Mouse (Mus musculus): Measurements from ENCODE around the gene Apobec4. TPM values are rescaled to one million over a fixed set of nuclear protein-coding genes. Genes with fewer than 3 reads are reported as not detected.

Apobec4 gene
- polyA plus RNA-seq, 1 experiment from 2014 or later: not detected

DNA sequence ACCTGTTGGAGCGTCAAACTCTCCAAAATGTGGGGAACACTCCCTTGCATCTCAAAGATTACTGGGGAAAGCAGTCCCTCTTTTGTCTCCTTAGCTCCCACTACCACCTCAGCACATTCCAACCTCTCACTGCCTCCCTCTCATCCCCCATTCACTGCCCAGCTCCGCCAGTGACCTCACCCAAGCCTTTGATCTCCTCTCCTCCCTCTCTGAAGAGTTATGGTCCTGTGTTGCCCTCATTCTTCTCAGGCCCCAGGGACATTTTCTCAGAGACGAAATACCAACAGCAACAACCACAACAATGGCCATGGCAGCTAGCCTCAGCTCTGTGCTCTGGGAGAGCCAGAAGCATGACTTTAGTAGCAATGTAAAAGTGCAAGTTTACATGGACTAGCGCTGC is 40.9 kb downstream of the Apobec4 start:
- H3K9ac ChIP-seq (ENCODE audit: low read length): no peak overlapping the region
- DNase-seq (ENCODE audit: low spot score) (no peak), ATAC-seq (replicated peaks; ENCODE audit: low FRiP score) (no peak)
- peaks cover 13% of the 10 kb centered on the region for H3K4me1 ChIP-seq (replicated peaks; ENCODE audit: control insufficient read depth, insufficient read depth, low read length)
- no peaks in the 10 kb centered on the region for H3K36me3 ChIP-seq (ENCODE audit: control insufficient read depth, insufficient read depth, low read length)
- H3K27me3 ChIP-seq (ENCODE audit: control insufficient read depth, insufficient read depth, low read length): no peaks in the 10 kb centered on the region
- H3K4me3 ChIP-seq (ENCODE audit: low read depth, low read length): no peak overlapping the region
- WGBS: 19% methylated on average over 4 of the region's 4 CpGs
- H3K27ac ChIP-seq (ENCODE audit: low read depth, low read length): no peak overlapping the region
- no peaks in the 10 kb centered on the region; the same call in 1 of the 2 replicates for H3K9me3 ChIP-seq (ENCODE audit: control insufficient read depth, low read length)
- no peak overlapping the region for H3K4me2 ChIP-seq (ENCODE audit: low read depth, low read length, severe bottlenecking)

DNA sequence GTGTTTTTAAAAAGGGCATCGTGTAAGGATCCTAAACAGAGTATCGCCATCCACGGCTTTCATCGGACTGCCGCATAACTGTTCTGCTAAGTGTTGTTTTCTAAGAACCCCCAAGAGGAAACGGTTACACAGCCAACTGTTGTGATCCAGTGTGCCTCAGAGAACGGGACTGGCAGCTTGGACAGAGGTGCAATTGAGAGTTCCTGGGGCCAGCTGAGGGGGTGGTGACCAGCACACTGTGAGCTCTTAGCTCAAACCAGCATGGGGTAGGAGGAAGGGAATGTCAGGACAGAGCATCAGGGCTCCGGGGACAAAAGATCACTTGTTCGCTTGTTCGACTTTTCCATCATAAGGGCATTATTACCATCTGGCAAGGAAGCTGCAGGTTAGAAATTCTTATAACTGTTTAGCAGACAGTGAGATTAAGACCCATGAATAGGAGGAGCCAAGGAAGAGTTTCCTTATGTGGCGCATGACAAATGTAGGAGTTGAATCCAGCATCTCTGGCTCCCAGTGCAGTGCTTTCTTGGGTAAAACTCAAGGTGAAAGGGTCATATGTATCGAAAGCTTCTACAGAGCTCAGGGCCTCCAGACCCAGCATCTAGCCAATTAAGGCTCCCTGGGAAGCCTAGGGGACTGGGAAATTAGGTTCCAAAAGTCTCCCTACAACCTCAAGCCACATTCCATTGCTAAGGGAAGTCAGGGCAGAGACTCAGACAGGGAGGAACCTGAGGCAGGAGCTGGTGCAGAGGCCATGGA is 42.6 kb downstream of the Apobec4 start:
- Histone ChIP-seq H3K9ac (ENCODE audit: low read length) (0 out of 2 replicates have a peak overlapping the region, but pooled peaks have one; percentile 2), H3K4me1 (replicated peaks; ENCODE audit: control insufficient read depth, insufficient read depth, low read length) (peaks cover 13% of the 10 kb centered on the region), H3K4me3 (ENCODE audit: low read depth, low read length) (no peak overlapping the region), H3K4me2 (ENCODE audit: low read depth, low read length, severe bottlenecking) (no peak overlapping the region; the same call in none of the 2 replicates), H3K27ac (ENCODE audit: low read depth, low read length) (no peak overlapping the region), H3K27me3 (ENCODE audit: control insufficient read depth, insufficient read depth, low read length) (no peaks in the 10 kb centered on the region), H3K9me3 (ENCODE audit: control insufficient read depth, low read length) (no peaks in the 10 kb centered on the region; the same call in 1 of the 2 replicates), H3K36me3 (ENCODE audit: control insufficient read depth, insufficient read depth, low read length) (no peaks in the 10 kb centered on the region)
- 12% methylated on average over 12 of the region's 12 CpGs for WGBS
- ATAC-seq (replicated peaks; ENCODE audit: low FRiP score) (peak; percentile 42), DNase-seq (ENCODE audit: low spot score) (no peak)

DNA sequence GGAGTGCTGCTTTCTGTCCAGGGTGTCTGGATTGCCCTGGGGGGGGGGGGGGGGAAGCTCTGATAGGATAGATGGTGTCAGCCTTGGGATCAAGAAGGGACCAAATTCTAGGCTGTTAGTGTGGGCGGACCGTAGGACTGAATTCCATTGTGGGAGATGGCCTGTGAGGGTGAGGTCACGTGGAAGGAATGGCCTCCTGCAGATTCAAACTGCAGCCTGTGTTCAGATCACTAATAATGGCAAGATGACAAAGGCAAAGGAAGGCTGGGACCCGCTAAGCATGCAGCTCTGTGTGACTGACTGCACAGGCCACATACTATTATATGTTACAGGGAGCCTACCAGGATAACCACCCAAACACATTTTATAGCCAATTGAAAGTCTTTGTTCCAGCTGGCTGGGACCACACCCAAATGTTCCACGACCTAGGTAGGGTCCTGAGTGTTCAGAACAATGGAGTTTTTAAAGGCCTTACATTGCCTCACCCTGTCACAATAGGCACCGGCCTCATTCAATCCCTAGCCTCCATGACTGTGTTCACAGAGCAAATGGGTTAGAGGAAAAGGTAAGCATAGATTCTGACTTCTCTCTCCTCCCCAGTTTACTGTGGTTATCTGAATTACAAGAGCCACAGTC is 43.3 kb downstream of the Apobec4 start:
- 12% methylated on average over 6 of the region's 6 CpGs for WGBS
- H3K9me3 ChIP-seq (ENCODE audit: control insufficient read depth, low read length): no peaks in the 10 kb centered on the region; the same call in 1 of the 2 replicates
- no peak for DNase-seq (ENCODE audit: low spot score)
- no peak overlapping the region for H3K27ac ChIP-seq (ENCODE audit: low read depth, low read length)
- ATAC-seq (replicated peaks; ENCODE audit: low FRiP score): peak; percentile 57
- H3K36me3 ChIP-seq (ENCODE audit: control insufficient read depth, insufficient read depth, low read length): no peaks in the 10 kb centered on the region
- no peak overlapping the region for H3K4me2 ChIP-seq (ENCODE audit: low read depth, low read length, severe bottlenecking)
- H3K4me1 ChIP-seq (replicated peaks; ENCODE audit: control insufficient read depth, insufficient read depth, low read length): peaks cover 13% of the 10 kb centered on the region
- no peak overlapping the region for H3K4me3 ChIP-seq (ENCODE audit: low read depth, low read length)
- H3K9ac ChIP-seq (ENCODE audit: low read length): no peak overlapping the region
- H3K27me3 ChIP-seq (ENCODE audit: control insufficient read depth, insufficient read depth, low read length): no peaks in the 10 kb centered on the region

DNA sequence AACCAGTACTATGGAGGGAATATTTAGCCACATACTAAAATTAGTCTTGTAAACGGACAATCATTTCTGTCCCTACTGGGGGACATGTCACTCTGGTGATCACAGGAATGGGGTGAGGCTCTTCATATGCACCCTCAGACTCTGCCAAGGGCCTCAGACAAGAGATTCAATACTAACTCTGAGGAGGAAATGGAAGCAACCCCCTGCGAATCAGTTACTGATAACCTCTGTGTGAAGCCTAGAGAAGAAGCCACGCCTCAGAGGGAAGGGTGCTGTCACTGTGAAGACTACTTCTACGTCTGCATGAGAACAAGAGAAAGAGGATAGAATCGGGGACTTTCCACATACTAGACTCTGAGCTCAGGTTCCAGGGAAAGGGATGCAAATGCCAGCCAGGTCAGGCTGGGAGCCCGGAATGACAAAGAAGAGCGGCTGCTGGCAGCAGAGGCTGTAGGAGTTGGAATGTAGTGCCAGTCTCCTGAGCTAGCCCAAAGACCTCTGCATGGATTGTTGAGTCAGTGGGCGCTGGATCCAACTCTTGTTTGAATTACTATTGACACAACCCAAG is 45.4 kb downstream of the Apobec4 start:
- WGBS: 77% methylated on average over 8 of the region's 8 CpGs
- no peak overlapping the region for H3K4me3 ChIP-seq (ENCODE audit: low read depth, low read length)
- H3K27me3 ChIP-seq (ENCODE audit: control insufficient read depth, insufficient read depth, low read length): no peaks in the 10 kb centered on the region
- no peak overlapping the region for H3K9ac ChIP-seq (ENCODE audit: low read length)
- DNase-seq (ENCODE audit: low spot score) (no peak), ATAC-seq (replicated peaks; ENCODE audit: low FRiP score) (no peak)
- H3K9me3 ChIP-seq (ENCODE audit: control insufficient read depth, low read length): no peaks in the 10 kb centered on the region; the same call in 1 of the 2 replicates
- no peak overlapping the region for H3K27ac ChIP-seq (ENCODE audit: low read depth, low read length)
- H3K36me3 ChIP-seq (ENCODE audit: control insufficient read depth, insufficient read depth, low read length): no peaks in the 10 kb centered on the region
- H3K4me1 ChIP-seq (replicated peaks; ENCODE audit: control insufficient read depth, insufficient read depth, low read length): peaks cover 13% of the 10 kb centered on the region
- H3K4me2 ChIP-seq (ENCODE audit: low read depth, low read length, severe bottlenecking): no peak overlapping the region

DNA sequence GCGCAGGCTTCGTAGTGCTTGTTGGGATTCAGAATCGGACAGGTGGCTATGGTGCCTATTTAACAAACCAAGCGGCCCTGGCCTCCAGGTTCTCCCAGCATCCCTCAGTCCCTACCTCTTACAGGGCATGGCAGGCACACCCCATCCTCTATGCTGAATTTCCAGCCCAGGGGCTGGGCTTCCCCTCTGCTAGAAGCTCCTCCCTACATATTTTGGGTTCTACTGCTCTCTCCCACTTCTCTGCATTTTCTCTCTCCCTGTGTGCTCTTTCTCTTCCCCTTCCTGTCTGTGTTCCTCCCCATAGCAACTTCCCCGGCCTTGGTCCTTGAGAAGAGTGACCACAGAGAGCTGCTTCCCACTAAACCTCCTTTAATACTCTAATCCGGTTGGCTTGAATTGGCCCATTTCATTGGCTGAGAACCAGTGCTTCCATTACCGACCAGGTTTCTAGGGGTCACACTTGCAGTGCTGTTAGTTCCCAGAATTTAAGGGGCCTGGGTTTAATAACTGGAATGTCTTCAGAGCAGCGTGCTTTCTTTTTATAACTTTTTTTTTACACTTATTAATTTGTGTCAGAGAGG is 46.4 kb downstream of the Apobec4 start:
- no peaks in the 10 kb centered on the region for H3K36me3 ChIP-seq (ENCODE audit: control insufficient read depth, insufficient read depth, low read length)
- ATAC-seq (replicated peaks; ENCODE audit: low FRiP score) (no peak), DNase-seq (ENCODE audit: low spot score) (no peak)
- H3K4me3 ChIP-seq (ENCODE audit: low read depth, low read length): no peak overlapping the region
- H3K27ac ChIP-seq (ENCODE audit: low read depth, low read length): no peak overlapping the region
- WGBS: 82% methylated on average over 8 of the region's 8 CpGs
- H3K4me1 ChIP-seq (replicated peaks; ENCODE audit: control insufficient read depth, insufficient read depth, low read length): peaks cover 13% of the 10 kb centered on the region
- H3K27me3 ChIP-seq (ENCODE audit: control insufficient read depth, insufficient read depth, low read length): no peaks in the 10 kb centered on the region
- no peak overlapping the region for H3K4me2 ChIP-seq (ENCODE audit: low read depth, low read length, severe bottlenecking)
- no peak overlapping the region for H3K9ac ChIP-seq (ENCODE audit: low read length)
- no peaks in the 10 kb centered on the region; the same call in 1 of the 2 replicates for H3K9me3 ChIP-seq (ENCODE audit: control insufficient read depth, low read length)

DNA sequence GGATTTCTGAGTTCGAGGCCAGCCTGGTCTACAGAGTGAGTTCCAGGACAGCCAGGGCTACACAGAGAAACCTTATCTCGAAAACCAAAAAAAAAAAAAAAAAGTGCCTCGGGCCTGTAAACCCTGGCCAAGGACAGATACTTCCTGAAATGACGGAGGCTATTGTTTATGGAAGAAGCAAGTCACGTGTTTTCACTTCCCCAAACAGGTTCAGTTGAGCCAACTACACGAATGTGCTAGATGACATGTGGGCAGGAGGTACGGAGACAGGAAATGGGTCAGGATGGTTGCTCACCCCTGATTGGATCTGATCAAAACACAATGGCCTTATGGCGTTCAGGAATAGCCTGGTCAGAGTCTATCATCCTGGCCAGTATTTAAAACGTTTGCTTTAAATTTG is 47.8 kb downstream of the Apobec4 start:
- H3K36me3 ChIP-seq (ENCODE audit: control insufficient read depth, insufficient read depth, low read length): no peaks in the 10 kb centered on the region
- no peak overlapping the region for H3K4me2 ChIP-seq (ENCODE audit: low read depth, low read length, severe bottlenecking)
- DNase-seq (ENCODE audit: low spot score) (no peak), ATAC-seq (replicated peaks; ENCODE audit: low FRiP score) (no peak)
- H3K4me1 ChIP-seq (replicated peaks; ENCODE audit: control insufficient read depth, insufficient read depth, low read length): peaks cover 6% of the 10 kb centered on the region
- no peak overlapping the region for H3K27ac ChIP-seq (ENCODE audit: low read depth, low read length)
- no peaks in the 10 kb centered on the region for H3K9me3 ChIP-seq (ENCODE audit: control insufficient read depth, low read length)
- no peaks in the 10 kb centered on the region for H3K27me3 ChIP-seq (ENCODE audit: control insufficient read depth, insufficient read depth, low read length)
- WGBS: 83% methylated on average over 9 of the region's 9 CpGs
- H3K9ac ChIP-seq (ENCODE audit: low read length): no peak overlapping the region
- H3K4me3 ChIP-seq (ENCODE audit: low read depth, low read length): no peak overlapping the region

DNA sequence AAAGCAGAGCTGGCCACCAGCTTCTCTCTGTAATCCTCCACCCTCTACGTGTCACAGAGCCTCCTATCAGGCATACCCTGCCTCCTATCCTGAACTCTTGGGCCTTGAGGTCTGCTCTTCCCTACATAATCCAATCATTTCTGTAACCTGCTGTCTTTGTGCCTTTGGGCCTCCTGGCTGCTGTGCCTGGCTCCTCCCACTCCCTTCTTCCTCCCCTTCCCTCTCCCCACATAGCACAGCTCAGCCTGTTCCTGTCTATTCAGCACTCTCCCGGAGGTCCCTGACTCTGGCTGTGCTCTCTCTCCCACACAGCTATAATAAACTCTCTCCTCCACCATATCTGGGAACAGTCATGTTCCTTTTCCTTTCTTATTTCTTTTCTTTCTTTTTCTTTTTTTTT is 49.5 kb downstream of the Apobec4 start, which contains the start of gene Ncf2:
Gene Ncf2 (plus strand): TSS at position 298 of the 400 bp plus-strand sequence.
- H3K4me3 ChIP-seq (ENCODE audit: low read depth, low read length): no peak within 1 kb of the TSS
- DNase-seq (ENCODE audit: low spot score) (no peak), ATAC-seq (replicated peaks; ENCODE audit: low FRiP score) (peak; percentile 51; the same call in 1 of the 2 replicates)
- no peaks in the 10 kb centered on the region for H3K27me3 ChIP-seq (ENCODE audit: control insufficient read depth, insufficient read depth, low read length)
- 9% methylated on average over 2 of the region's 2 CpGs for WGBS
- H3K9me3 ChIP-seq (ENCODE audit: control insufficient read depth, low read length): no peaks in the 10 kb centered on the region
- no peaks in the 10 kb centered on the region for H3K36me3 ChIP-seq (ENCODE audit: control insufficient read depth, insufficient read depth, low read length)
- H3K9ac ChIP-seq (ENCODE audit: low read length): no peak within 1 kb of the TSS
- no peak within 1 kb of the TSS for H3K4me2 ChIP-seq (ENCODE audit: low read depth, low read length, severe bottlenecking)
- H3K27ac ChIP-seq (ENCODE audit: low read depth, low read length): no peak within 1 kb of the TSS
- H3K4me1 ChIP-seq (replicated peaks; ENCODE audit: control insufficient read depth, insufficient read depth, low read length): no peaks in the 10 kb centered on the region

DNA sequence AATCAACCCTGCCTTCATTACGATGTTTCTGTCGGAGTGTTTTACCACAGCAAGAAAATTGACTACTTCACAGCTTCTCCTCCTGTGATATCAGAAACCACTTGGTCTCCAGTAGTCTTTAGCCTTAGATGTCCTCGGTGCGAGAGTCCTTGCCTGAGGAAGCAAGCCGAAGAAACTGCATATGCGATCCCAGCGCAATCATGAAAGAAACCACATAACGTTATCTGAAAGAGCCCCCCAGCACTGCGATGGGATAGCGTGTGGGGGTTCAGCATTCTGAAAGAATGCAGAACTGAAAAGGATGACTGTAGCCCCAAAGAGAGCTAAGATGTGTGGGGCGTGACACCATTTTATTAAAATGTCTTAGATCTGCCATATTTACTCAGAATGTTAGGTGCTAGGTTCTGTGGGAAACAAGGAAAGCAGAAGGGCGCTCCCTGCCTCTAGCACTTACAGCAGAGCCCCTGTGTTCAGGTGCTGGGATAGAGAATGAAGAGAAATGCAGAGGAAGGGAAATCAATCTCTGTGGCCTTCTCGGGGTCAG is 50.4 kb downstream of the Apobec4 start:
- ATAC-seq (replicated peaks; ENCODE audit: low FRiP score): no peak
- H3K27me3 ChIP-seq (ENCODE audit: control insufficient read depth, insufficient read depth, low read length): no peaks in the 10 kb centered on the region
- no peaks in the 10 kb centered on the region for H3K4me1 ChIP-seq (replicated peaks; ENCODE audit: control insufficient read depth, insufficient read depth, low read length)
- H3K4me2 ChIP-seq (ENCODE audit: low read depth, low read length, severe bottlenecking): no peak overlapping the region
- H3K36me3 ChIP-seq (ENCODE audit: control insufficient read depth, insufficient read depth, low read length): no peaks in the 10 kb centered on the region
- H3K9me3 ChIP-seq (ENCODE audit: control insufficient read depth, low read length): no peaks in the 10 kb centered on the region
- no peak overlapping the region for H3K27ac ChIP-seq (ENCODE audit: low read depth, low read length)
- no peak overlapping the region for H3K9ac ChIP-seq (ENCODE audit: low read length)
- no peak overlapping the region for H3K4me3 ChIP-seq (ENCODE audit: low read depth, low read length)
- 90% methylated on average over 13 of the region's 13 CpGs for WGBS
- no peak for DNase-seq (ENCODE audit: low spot score)

Measured in forebrain, embryonic 11.5 days (tissue).